Comparison of ENCODE assay signal across 28 mouse cellular contexts in genomic region chr19:37714681-37715080, GRCm38 (mm10). TPM values are rescaled to one million over a fixed set of nuclear protein-coding genes. Genes with fewer than 3 reads are reported as not detected.
A peak's percentile ranks its signal among the peaks of the same experiment; 100 is the strongest.
DNase-seq lines count a peak whose midpoint lies in the region; ATAC-seq and TF ChIP-seq lines count a peak whose summit lies in the region.
"Had no signal": no experiment of that assay in that cellular context is flagged by ENCODE, and none has a peak within 500 bp of the region (broad histone marks: within the 10 kb centered on the region; RNA-seq: fewer than 3 reads in every experiment).

No protein-coding gene starts in this region.

- no peak overlapping the region for H3K4me3 ChIP-seq in liver, embryonic 14.5 days (ENCODE audit: insufficient read depth in 1 of 2, low read depth in 2 of 2, low read length in 2 of 2)
- H3K4me3 ChIP-seq in liver, embryonic 12.5 days = no peak overlapping the region
- H3K4me3 ChIP-seq: embryonic facial prominence, embryonic 12.5 days; embryonic facial prominence, embryonic 15.5 days; erythroblast, embryonic 14.5 days; forebrain, embryonic 12.5 days; forebrain, embryonic 15.5 days; heart, adult 2 months; hindbrain, embryonic 12.5 days; hindbrain, embryonic 15.5 days had no signal

- H3K9ac ChIP-seq in liver, embryonic 14.5 days (replicated peaks) = no peak overlapping the region
- H3K9ac ChIP-seq in liver, embryonic 12.5 days = no peak overlapping the region
- H3K9ac ChIP-seq: embryonic facial prominence, embryonic 12.5 days; embryonic facial prominence, embryonic 15.5 days; forebrain, embryonic 12.5 days; forebrain, embryonic 15.5 days; hindbrain, embryonic 12.5 days; hindbrain, embryonic 15.5 days had no signal

- no peaks in the 10 kb centered on the region for H3K4me1 ChIP-seq in liver, embryonic 14.5 days (replicated peaks; ENCODE audit: control insufficient read depth in 2 of 2, insufficient read depth in 2 of 2, low read length in 1 of 2)
- no peaks in the 10 kb centered on the region for H3K4me1 ChIP-seq in liver, embryonic 12.5 days
- H3K4me1 ChIP-seq: embryonic facial prominence, embryonic 12.5 days; embryonic facial prominence, embryonic 15.5 days; forebrain, embryonic 12.5 days; forebrain, embryonic 15.5 days; hindbrain, embryonic 12.5 days; hindbrain, embryonic 15.5 days had no signal

- 36% methylated on average over 10 of the region's 10 CpGs for WGBS in liver, embryonic 14.5 days (ENCODE audit: insufficient replicate concordance)
- 42% methylated on average over 10 of the region's 10 CpGs for WGBS in liver, embryonic 12.5 days (ENCODE audit: insufficient replicate concordance)

- no peak overlapping the region for H3K27ac ChIP-seq in liver, embryonic 14.5 days
- H3K27ac ChIP-seq in liver, embryonic 12.5 days = no peak overlapping the region
- H3K27ac ChIP-seq: embryonic facial prominence, embryonic 12.5 days; embryonic facial prominence, embryonic 15.5 days; forebrain, embryonic 12.5 days; forebrain, embryonic 15.5 days; heart, adult 2 months; hindbrain, embryonic 12.5 days; hindbrain, embryonic 15.5 days had no signal

- ATAC-seq in liver, embryonic 14.5 days (ENCODE audit: insufficient read depth) = no peak
- ATAC-seq in liver, embryonic 12.5 days = no peak
- peak; percentile 74 for ATAC-seq in megakaryocyte-erythroid progenitor cell, adult 5-6 weeks (replicated peaks; ENCODE audit: low FRiP score, low TSS enrichment, poor library complexity, severe bottlenecking)
- no peak for ATAC-seq in monocyte, adult 5-6 weeks (replicated peaks; ENCODE audit: insufficient number of reproducible peaks, low FRiP score, low TSS enrichment, poor library complexity, severe bottlenecking)
- ATAC-seq: forebrain, embryonic 15.5 days had no signal

- no peak overlapping the region for H3K4me2 ChIP-seq in liver, embryonic 14.5 days (ENCODE audit: low read depth)
- H3K4me2 ChIP-seq in liver, embryonic 12.5 days = no peak overlapping the region
- H3K4me2 ChIP-seq: embryonic facial prominence, embryonic 12.5 days; embryonic facial prominence, embryonic 15.5 days; forebrain, embryonic 12.5 days; forebrain, embryonic 15.5 days; heart, embryonic 11.5 days; hindbrain, embryonic 12.5 days; hindbrain, embryonic 15.5 days had no signal

- peak in 2 of 3 experiments; percentile 26 to 30 for DNase-seq in liver, embryonic 14.5 days (ENCODE audit: low read depth in 3 of 3, low spot score in 3 of 3)
- peak; percentile 19 for DNase-seq in c-Kit-positive CD71-positive TER-119-positive erythroid progenitor cells, embryonic 14.5 days (ENCODE audit: low spot score)
- DNase-seq in embryo, embryonic 10 days (ENCODE audit: low spot score) = no peak
- DNase-seq: adrenal gland, adult 2 months; adrenal gland, postnatal 14 days; cerebellum, adult 18-20 months; cerebellum, adult 9-10 months; cerebellum, postnatal 14 days; gastrocnemius, postnatal 25 days; heart, adult 2 months had no signal

- no peaks in the 10 kb centered on the region for H3K27me3 ChIP-seq in liver, embryonic 14.5 days (ENCODE audit: control insufficient read depth, insufficient read depth, low read length)
- H3K27me3 ChIP-seq in liver, embryonic 12.5 days (replicated peaks) = no peaks in the 10 kb centered on the region
- H3K27me3 ChIP-seq: embryonic facial prominence, embryonic 12.5 days; forebrain, embryonic 12.5 days; forebrain, embryonic 15.5 days; hindbrain, embryonic 12.5 days; hindbrain, embryonic 15.5 days had no signal

- no peaks in the 10 kb centered on the region for H3K36me3 ChIP-seq in liver, embryonic 14.5 days (replicated peaks; ENCODE audit: control insufficient read depth, insufficient read depth, low read depth)
- no peaks in the 10 kb centered on the region for H3K36me3 ChIP-seq in liver, embryonic 12.5 days
- H3K36me3 ChIP-seq: embryonic facial prominence, embryonic 12.5 days; embryonic facial prominence, embryonic 15.5 days; forebrain, embryonic 12.5 days; forebrain, embryonic 15.5 days; hindbrain, embryonic 12.5 days; hindbrain, embryonic 15.5 days had no signal

- TF ChIP-seq CTCF in liver, embryonic 14.5 days (IDR thresholded peaks at IDR 0.05; ENCODE audit: low read depth) = no peak

- H3K9me3 ChIP-seq in liver, embryonic 14.5 days (ENCODE audit: control insufficient read depth, low read length) = no peaks in the 10 kb centered on the region
- H3K9me3 ChIP-seq in liver, embryonic 12.5 days (replicated peaks) = no peaks in the 10 kb centered on the region
- H3K9me3 ChIP-seq: embryonic facial prominence, embryonic 12.5 days; embryonic facial prominence, embryonic 15.5 days; forebrain, embryonic 12.5 days; forebrain, embryonic 15.5 days; hindbrain, embryonic 12.5 days; hindbrain, embryonic 15.5 days had no signal

- no peak for TF ChIP-seq EP300 in liver, embryonic 14.5 days (IDR thresholded peaks at IDR 0.05; ENCODE audit: low read depth)

RNA-seq across cellular contexts. Expression of gene Cyp26a1, which starts 17.1 kb away (rescaled TPM):
- polyA plus RNA-seq in liver, embryonic 14.5 days (2012; rRNA removed) = 0.16 TPM in 2 replicates
- polyA plus RNA-seq in liver, embryonic 14.5 days (2014; fragmentation: Nextera tagmentation; extraction: Ambion mirVana) = 0.10 TPM in 1 of 2 replicates, not detected in the other
- polyA plus RNA-seq in liver, embryonic 12.5 days (2016; fragmentation: Nextera tagmentation; extraction: Ambion mirVana) = 0.14 TPM in 1 of 2 replicates, not detected in the other
- total RNA-seq in megakaryocyte-erythroid progenitor cell, adult 5-6 weeks (2014; fragmentation: Nextera tagmentation) = not detected in 2 replicates
- total RNA-seq in megakaryocyte-erythroid progenitor cell, adult 5-6 weeks (2017) = not detected in 2 replicates
- 0.87 TPM in 1 of 3 replicates, not detected in the others for total RNA-seq in monocyte, adult 5-6 weeks (2017)
- total RNA-seq: adrenal gland, postnatal 14 days; hematopoietic stem cell, adult 5-6 weeks had no signal
- polyA plus RNA-seq: adrenal gland, adult 2 months; erythroblast, embryonic 14.5 days; forebrain, embryonic 15.5 days had no signal

RNA-seq across cellular contexts. Expression of gene Cyp26c1, which starts 29.3 kb away (rescaled TPM):
- 0.01 and 0.03 TPM in 2 replicates for polyA plus RNA-seq in liver, embryonic 14.5 days (2012; rRNA removed)
- not detected in 2 replicates for polyA plus RNA-seq in liver, embryonic 14.5 days (2014; fragmentation: Nextera tagmentation; extraction: Ambion mirVana)
- not detected in 2 replicates for polyA plus RNA-seq in liver, embryonic 12.5 days (2016; fragmentation: Nextera tagmentation; extraction: Ambion mirVana)
- not detected in 2 replicates for total RNA-seq in megakaryocyte-erythroid progenitor cell, adult 5-6 weeks (2014; fragmentation: Nextera tagmentation)
- total RNA-seq in megakaryocyte-erythroid progenitor cell, adult 5-6 weeks (2017) = not detected in 2 replicates
- total RNA-seq in monocyte, adult 5-6 weeks (2017) = not detected in 3 replicates
- total RNA-seq: adrenal gland, adult 2 months; adrenal gland, postnatal 14 days; adrenal gland, postnatal 4 days; gastrocnemius, adult 8-10 months; heart, adult 2 months; heart, postnatal 25 days; hematopoietic stem cell, adult 5-6 weeks had no signal
- polyA plus RNA-seq: adrenal gland, adult 2 months; erythroblast, embryonic 14.5 days; forebrain, embryonic 12.5 days; forebrain, embryonic 15.5 days; heart, adult 2 months; heart, embryonic 11.5 days; heart, embryonic 14.5 days; heart, postnatal 0 days; hindbrain, embryonic 15.5 days; intestine, embryonic 14.5 days had no signal
